Mouse (Mus musculus) embryo, embryonic 11 days (tissue): ENCODE data around the gene Hoxc4.

Experiments
- DNase-seq: peaks from one replicate; pipeline ENCODE4 v3.0.0-alpha.2; 2015

Gene Hoxc4

GRCm38 (mm10) chr15:102991782-102992181, 27.0 kb upstream of the Hoxc4 start:
- DNase-seq: no peak

DNA sequence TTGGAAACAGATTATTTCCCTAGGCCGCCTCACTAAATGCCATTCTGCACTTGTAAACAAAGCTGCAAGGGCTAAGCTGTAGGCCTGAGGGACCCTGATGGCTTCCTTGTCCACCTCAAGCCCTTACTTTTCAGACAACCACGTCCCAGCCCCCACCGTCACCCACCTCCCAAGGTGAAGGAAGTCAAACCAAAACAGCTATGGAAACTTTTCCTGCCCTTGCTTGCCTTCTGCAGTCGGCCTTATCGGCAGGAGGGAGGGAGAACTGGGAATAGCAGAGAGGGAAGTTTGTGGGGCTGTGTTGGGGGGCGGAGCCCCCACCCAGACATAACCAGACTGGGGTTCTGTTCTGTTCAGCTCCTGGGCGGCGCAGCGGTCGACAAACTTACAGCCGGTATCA, 26.5 kb upstream of the Hoxc4 start:
- no peak for DNase-seq

DNA sequence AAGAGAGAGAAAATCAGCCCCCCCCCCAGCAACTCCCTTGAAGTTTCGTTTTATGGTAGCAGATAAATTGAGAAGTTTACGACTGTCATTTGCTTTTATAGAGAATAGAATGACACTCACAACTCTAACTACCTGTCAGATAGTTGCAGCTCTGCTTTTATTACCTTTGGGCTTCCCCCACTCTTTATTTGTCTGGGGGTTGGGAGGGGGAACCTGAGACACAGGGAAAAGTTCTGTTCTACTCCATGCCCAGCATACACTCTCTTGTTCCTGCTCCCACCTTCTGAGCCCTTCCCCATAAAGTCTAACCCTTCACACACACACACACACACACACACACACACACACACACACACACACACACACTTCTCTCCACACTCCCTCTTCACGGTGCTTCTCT, 25.9 kb upstream of the Hoxc4 start:
- no peak for DNase-seq

GRCm38 (mm10) chr15:102996548-102996947, 22.2 kb upstream of the Hoxc4 start:
- no peak for DNase-seq

GRCm38 (mm10) chr15:102997431-102997830, 21.3 kb upstream of the Hoxc4 start:
- no peak for DNase-seq

DNA sequence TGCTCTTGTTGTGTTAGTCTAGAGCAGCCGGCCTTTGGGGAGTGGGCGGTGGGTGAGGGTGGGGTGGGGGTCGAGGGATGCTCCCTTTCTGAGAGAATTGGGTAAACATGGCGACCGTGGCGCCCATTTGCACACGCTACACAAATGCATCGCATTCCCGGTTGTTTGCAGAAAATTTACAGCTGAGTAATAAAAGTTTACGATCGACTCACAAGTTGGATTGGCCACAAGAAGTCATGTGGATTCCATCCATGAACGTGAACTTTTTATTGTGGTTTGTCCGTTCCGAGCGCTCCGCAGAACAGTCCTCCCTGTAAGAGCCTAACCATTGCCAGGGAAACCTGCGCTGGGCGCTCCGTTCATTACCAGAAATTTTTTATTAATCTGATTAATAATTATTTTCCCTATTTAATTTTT, 20.8 kb upstream of the Hoxc4 start, which contains the start of gene Hoxc6:
Hoxc6 (plus strand) TSS at position 319 of the 417 bp plus-strand sequence.
- DNase-seq: peak; percentile 80

DNA sequence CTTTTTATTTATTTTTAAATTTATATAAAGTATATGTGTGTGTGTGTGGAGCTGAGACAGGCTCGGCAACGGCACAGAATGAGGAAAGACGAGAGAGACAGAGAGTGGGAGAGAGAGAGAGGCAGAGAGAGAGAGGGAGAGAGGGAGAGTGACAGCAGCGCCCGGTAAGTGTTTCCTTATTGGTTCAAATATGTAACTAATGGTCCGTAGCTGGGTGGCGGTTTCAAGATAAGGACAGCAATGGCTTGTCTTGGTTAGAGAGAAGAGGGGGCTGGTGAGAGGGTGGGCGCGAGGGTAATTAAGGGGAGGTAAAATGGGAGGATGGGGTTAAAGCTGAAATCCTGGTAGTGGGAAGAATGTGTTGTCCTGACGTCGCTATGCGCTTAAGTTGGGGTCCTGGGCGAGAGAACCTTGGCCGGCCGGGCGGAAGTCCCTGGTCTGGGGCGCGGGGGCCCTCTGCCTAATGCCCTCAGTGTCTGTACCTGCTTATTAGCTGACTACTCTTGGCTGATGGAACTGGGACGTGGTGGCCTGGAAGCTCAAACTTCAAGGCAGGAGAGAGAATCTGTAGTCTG, 20.0 kb upstream of the Hoxc4 start:
- DNase-seq: no peak

DNA sequence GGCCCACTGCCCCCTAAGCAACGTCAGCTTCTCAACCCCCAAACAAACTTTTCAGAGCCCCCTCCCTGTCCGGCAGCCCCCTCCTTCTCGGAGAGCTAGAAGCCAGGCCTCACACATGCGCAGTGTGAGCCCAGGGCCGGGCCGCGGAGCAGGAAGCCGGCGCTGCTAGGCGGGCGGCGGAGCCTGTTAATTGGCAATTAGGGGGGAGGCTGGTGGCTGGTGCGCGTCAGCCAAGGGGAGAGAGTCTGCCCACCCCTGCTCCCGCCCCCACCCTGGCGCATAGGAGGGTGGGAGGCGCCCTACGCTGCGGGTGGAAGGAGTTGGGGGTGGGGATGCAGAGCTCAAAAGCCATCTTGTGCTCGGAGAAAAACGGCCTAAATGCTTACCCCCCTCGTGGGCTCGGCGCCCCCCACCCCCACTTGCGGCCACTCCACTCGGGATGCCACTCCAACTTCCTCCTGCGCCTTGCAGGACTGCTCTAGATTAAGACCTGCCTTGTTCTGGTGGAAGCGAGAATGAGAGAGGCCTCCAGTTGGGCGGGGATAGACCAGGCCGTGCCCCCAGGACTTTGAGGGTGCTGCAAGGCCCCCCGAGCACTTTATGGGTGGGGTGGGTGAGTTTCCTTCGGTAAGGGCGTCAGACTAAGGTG, 19.4 kb upstream of the Hoxc4 start:
- peak; percentile 89 for DNase-seq

GRCm38 (mm10) chr15:102999955-103000354, 18.8 kb upstream of the Hoxc4 start:
- no peak for DNase-seq

DNA sequence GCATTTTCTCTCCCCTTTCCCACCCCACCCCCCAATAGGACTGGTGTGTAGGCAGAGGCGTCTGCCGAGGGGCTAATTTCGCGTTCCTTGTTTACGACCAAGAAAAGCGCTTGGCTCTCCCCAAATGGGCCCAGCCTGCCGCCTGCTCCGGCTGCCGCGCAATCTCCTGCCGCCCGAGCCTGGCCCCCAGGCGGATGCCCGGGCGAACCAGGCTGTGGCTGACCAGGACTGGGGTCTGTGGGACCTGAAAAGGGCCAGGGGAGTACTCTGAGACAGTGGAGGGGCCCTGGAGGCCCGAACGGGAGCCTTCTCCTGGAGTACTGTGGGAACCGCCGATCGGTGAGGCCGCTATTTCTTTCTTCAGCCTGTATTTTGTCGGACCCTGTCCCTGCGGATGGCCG, 18.2 kb upstream of the Hoxc4 start:
- DNase-seq: no peak

GRCm38 (mm10) chr15:103001370-103001769, 17.4 kb upstream of the Hoxc4 start:
- no peak for DNase-seq

- no peak for DNase-seq
Measured at GRCm38 (mm10) chr15:103002156-103002555, 16.6 kb upstream of the Hoxc4 start.

GRCm38 (mm10) chr15:103002821-103003448, 15.8 kb upstream of the Hoxc4 start:
- DNase-seq: no peak

DNA sequence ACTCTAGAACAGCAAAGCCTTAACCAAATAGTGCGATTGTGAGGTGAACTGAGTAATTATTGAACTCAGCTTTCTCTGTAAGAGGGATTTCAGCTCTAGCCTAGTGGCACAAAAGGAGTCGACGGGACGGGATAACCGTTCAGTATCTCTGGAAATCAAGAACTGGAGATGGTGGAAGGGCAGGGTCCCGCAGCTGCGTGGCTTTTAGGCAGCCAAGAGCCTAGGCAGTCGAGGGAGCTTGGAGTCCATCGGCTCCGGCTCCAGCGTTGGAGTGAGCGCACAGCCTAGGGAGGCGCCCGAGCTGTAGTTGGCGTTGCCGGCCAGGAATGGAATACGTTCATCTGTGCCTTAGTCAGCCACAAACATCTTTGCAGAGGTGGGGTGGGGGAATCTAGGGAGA, 13.4 kb upstream of the Hoxc4 start:
- DNase-seq: peak; percentile 78

DNA sequence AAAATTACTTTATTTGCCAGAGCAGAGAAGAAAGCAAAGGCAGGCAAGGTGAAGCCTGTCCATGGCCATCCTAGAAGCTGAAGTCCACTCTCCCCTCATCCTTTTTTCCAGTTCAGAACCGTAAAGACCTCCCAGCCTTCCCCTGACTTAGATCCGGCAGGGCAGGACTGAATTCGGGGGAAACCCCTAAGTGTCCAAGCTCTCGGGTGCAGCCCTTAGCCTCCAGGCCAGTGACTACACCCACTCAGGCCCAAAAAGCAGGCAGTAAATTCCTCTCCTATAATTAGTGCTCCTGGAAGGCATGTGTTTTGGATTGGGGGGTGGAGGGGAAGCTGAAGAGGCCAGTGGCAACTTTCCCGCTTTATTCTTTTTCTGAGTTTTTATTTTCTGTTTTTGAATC, 12.9 kb upstream of the Hoxc4 start:
- no peak for DNase-seq

- no peak for DNase-seq
Measured at GRCm38 (mm10) chr15:103006326-103006725, 12.4 kb upstream of the Hoxc4 start.

DNA sequence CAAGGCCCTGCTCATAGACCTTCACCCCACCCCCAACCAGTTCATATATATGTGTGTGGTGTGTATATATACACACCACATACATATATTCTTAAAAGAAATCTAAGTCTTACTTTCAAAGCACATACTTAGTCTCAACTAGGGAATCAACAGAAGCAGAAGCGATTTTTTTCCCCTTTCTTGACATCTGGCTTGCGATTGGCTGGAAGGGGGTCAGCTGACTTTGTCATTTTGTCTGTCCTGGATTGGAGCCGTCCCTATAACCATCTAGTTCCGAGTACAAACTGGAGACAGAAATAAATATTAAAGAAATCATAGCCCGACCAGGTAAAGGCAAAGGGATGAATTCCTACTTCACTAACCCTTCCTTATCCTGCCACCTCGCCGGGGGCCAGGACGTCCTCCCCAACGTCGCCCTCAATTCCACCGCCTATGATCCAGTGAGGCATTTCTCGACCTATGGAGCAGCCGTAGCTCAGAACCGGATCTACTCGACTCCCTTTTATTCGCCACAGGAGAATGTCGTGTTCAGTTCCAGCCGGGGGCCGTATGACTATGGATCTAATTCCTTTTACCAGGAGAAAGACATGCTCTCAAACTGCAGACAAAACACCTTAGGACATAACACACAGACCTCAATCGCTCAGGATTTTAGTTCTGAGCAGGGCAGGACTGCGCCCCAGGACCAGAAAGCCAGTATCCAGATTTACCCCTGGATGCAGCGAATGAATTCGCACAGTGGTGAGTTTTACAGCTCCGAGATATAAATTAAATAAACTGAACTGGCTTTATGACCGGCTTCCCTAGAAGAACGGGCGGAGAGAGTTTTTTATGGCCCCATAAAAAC, 9.2 kb upstream of the Hoxc4 start:
- DNase-seq: no peak

DNA sequence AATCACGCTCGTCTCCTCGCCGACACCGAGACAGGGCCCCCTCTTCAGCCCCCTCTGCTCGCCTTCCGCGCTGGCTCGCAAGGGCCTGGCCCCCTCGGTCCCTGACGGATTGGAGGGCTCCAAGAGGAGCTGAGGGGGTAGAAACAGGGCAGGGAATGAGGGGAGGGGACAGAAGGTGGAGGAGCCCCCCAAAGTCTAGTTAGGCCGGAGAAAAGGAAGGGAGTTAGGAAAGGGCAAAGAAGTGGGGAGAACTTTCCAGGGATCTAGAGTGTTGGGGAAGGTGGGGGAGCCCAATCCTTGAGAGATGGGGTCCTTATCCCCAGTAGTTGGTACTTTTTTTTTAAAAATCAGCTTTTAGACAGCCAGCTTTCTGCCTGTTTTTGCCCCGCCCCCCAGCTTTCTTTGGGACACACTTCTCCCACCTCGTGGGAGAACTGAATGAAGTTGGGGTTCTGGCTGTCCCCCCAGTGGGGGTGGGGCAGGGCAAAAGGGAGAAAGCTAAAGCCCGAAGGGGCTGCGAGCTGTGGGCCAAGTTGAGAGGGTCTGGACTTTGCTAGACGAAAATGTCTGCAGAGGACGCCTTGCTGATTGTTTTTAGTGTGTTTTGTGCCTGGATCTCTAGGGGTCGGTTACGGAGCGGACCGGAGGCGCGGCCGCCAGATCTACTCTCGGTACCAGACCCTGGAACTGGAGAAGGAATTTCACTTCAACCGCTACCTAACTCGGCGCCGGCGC, 8.5 kb upstream of the Hoxc4 start:
- no peak for DNase-seq

DNA sequence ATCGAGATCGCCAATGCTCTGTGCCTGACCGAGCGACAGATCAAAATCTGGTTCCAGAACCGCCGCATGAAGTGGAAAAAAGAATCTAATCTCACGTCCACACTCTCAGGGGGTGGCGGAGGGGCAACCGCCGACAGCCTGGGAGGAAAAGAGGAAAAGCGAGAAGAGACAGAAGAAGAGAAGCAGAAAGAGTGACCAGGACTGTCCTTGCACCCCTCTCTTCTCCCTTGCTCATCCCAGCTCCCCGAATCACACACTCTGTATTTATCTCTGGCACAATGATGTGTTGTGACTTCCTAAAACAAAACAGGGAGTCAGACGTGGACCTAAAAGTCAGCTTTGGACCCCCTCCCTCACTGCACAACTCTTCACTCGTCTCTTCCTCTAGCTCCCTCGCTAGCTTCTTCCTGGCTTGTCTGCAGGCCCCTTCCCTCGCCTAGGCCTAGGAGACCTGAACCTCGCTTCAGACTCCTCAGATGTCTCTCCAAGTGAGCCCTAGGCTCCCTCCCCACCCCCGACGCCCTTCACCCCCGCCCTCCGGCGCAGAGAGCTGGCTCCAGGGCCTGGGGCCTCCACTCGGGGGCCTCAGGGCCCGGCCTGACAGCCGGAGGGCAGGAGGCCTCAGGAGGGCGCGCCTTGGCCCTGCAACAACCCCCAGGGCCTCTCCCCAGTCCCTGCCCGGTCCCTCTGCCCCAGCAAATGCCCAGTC, 7.7 kb upstream of the Hoxc4 start:
- DNase-seq: peak; percentile 46

GRCm38 (mm10) chr15:103011928-103012486, 6.7 kb upstream of the Hoxc4 start:
- peak; percentile 68 for DNase-seq

DNA sequence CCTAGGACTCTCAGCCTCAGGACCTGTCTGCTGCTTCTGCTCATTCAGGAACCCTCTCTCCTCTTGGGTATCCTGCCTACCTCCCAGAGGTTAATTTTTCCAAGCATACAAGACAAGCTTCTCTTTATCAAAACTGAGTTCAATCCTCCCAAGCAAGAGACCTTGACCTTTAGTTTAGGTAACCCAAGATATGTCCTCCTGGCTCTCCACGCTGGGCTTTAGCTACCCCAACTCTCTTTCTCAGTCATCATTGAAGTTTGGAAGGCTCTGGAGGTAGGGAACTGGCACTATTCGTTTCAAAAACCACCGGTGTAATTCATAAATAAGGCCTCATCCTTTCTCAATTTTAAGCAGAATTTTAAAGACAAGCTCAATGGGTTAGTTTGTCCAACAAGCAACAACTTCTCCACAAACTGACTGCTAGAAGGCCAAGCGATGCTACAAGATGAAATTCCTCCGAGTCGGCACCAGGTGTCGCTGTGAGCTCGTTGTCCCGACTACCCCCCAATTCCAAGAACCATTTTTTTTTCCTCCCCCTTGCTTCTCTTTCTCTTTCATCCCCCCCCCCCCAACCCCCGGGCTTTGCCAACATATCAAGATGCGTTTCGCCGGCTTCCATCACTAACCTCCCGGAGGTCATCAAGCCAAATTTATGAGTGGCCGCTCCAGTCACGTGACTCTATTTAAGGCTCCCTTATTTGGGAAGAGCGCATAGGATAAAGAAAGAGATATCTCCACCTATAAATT, 5.3 kb upstream of the Hoxc4 start:
- peak; percentile 87 for DNase-seq
